Mouse (Mus musculus) ES-E14 (cell line): ENCODE results near the gene Schip1. TPM values are rescaled to one million over a fixed set of nuclear protein-coding genes. Genes with fewer than 3 reads are reported as not detected.

Source experiments
- DNase-seq: peaks from one replicate; pipeline ENCODE4 v3.0.0-alpha.2; 2013; ENCODE audit warnings: low read depth, low spot score
- H3K27ac ChIP-seq: 2 replicates; pipeline ENCODE4 v1.5.1; 2012; ENCODE audit warnings: low read depth, mild to moderate bottlenecking, low read length, moderate library complexity, mixed read lengths; ENCODE audit not compliant: poor library complexity, insufficient read depth, severe bottlenecking
- H3K36me3 ChIP-seq: 2 replicates; pipeline ENCODE4 v1.6.1; 2012; ENCODE audit warnings: mild to moderate bottlenecking, low read length, moderate library complexity, mixed read lengths; ENCODE audit not compliant: control insufficient read depth, poor library complexity, insufficient read depth, severe bottlenecking
- H3K4me1 ChIP-seq, 2 experiments: fragments of 150-350 bp in 1 of 2; sonication (generic) in 1 of 2; 2 replicates each; pipeline ENCODE4 v1.6.1; 2012; ENCODE audit warnings: low read length in 2 of 2, mild to moderate bottlenecking in 1 of 2, mixed read lengths in 1 of 2; ENCODE audit not compliant: control insufficient read depth in 2 of 2, insufficient read depth in 2 of 2, poor library complexity in 1 of 2
- H3K4me3 ChIP-seq, 2 experiments: fragments of 150-350 bp in 1 of 2; sonication (generic) in 1 of 2; 2 replicates each; pipeline ENCODE4 v1.5.1; 2012; ENCODE audit warnings: low read length in 2 of 2, low read depth in 1 of 2, mild to moderate bottlenecking in 1 of 2, mixed read lengths in 1 of 2; ENCODE audit not compliant: insufficient read depth in 1 of 2, poor library complexity in 1 of 2, severe bottlenecking in 1 of 2
- H3K9ac ChIP-seq: 2 replicates; pipeline ENCODE4 v1.6.1; 2012; ENCODE audit warnings: low read depth, mild to moderate bottlenecking, low read length, mixed read lengths; ENCODE audit not compliant: poor library complexity, insufficient read depth, severe bottlenecking
- H3K9me3 ChIP-seq: fragments of 150-350 bp; sonication (generic); 2 replicates; pipeline ENCODE4 v1.6.1; 2012; ENCODE audit warnings: low read depth, mild to moderate bottlenecking, low read length; ENCODE audit not compliant: control insufficient read depth, insufficient read depth
- CHD2 ChIP-seq: IDR thresholded peaks from 2 replicates; pipeline ENCODE4 v1.6.1; 2014; ENCODE audit warnings: mild to moderate bottlenecking, low read depth, low read length, inconsistent platforms
- HCFC1 ChIP-seq: IDR thresholded peaks from 2 replicates; pipeline ENCODE4 v1.6.1; 2012; ENCODE audit warnings: low read length, inconsistent platforms, borderline replicate concordance; ENCODE audit not compliant: insufficient read depth
- MAFK ChIP-seq: IDR thresholded peaks from 2 replicates; pipeline ENCODE4 v1.6.1; 2014; ENCODE audit warnings: mild to moderate bottlenecking, low read depth, low read length, inconsistent platforms; ENCODE audit not compliant: insufficient read depth
- ZC3H11A ChIP-seq: IDR thresholded peaks from 2 replicates; pipeline ENCODE4 v1.6.1; 2012; ENCODE audit warnings: low read depth, mild to moderate bottlenecking, inconsistent platforms, low read length, borderline replicate concordance
- ZNF384 ChIP-seq: IDR thresholded peaks from 2 replicates; pipeline ENCODE4 v1.6.1; 2012; ENCODE audit warnings: low read depth, low read length, inconsistent platforms
- in situ Hi-C, 2 experiments: fragments of 600-800 bp; cut with MboI; formaldehyde crosslinking; loops; one replicate each; pipeline ENCODE4 v1.15.1; 2025; ENCODE audit warnings: low sequenced_read_pairs in 2 of 2, inconsistent platforms in 1 of 2; ENCODE audit not compliant: unreplicated experiment in 2 of 2
- total RNA-seq: library from RNA; depleted of rRNA; stranded (reverse); fragments of 300-350 nt; gene quantifications from 2 replicates; pipeline ENCODE4 v1.2.3, GENCODE M21; 2012

Gene Schip1
- total RNA-seq, 1 experiment = 38.3 TPM

GRCm38 (mm10) chr3:68325575-68325974 lies 261.0 kb downstream of the Schip1 start:
- Histone ChIP-seq H3K9me3 (no peaks in the 10 kb centered on the region; the same call in 1 of the 2 replicates), H3K36me3 (no peaks in the 10 kb centered on the region), H3K9ac (no peak overlapping the region), H3K4me1 (no peaks in the 10 kb centered on the region), H3K27ac (no peak overlapping the region), H3K4me3 (no peak overlapping the region)
- in situ Hi-C loops = no loop called here
- no peak for TF ChIP-seq HCFC1
- TF ChIP-seq MAFK = no peak
- no peak for TF ChIP-seq CHD2
- TF ChIP-seq ZNF384 = no peak
- no peak for TF ChIP-seq ZC3H11A
- DNase-seq = no peak

DNA sequence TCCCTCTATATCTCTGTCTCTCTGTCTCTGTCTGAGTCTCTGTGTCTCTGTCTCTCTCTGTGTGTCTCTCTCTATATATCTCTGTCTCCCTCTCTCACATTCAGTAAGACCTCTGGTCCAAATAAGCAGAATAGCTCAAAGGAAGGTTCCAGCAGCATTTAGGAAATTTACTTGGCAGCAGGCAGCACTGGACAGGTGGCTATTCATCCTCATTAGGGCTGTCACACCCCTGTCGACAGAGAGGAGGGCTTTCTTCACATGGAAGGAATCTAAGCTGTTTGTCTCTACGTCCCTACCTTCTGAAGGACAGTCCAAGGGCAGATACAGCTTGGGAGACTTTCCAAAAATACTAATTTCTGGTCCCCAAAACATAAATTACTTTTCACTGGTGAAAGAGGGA lies 267.9 kb downstream of the Schip1 start:
- no peaks in the 10 kb centered on the region for H3K36me3 ChIP-seq
- no peak overlapping the region for H3K27ac ChIP-seq
- DNase-seq = no peak
- no peak overlapping the region for H3K4me3 ChIP-seq
- TF ChIP-seq ZNF384 = no peak
- TF ChIP-seq HCFC1 = no peak
- TF ChIP-seq CHD2 = no peak
- TF ChIP-seq MAFK = no peak
- no peak for TF ChIP-seq ZC3H11A
- H3K4me1 ChIP-seq = no peaks in the 10 kb centered on the region
- no peaks in the 10 kb centered on the region; the same call in 1 of the 2 replicates for H3K9me3 ChIP-seq
- no peak overlapping the region for H3K9ac ChIP-seq
- in situ Hi-C loops = no loop called here

DNA sequence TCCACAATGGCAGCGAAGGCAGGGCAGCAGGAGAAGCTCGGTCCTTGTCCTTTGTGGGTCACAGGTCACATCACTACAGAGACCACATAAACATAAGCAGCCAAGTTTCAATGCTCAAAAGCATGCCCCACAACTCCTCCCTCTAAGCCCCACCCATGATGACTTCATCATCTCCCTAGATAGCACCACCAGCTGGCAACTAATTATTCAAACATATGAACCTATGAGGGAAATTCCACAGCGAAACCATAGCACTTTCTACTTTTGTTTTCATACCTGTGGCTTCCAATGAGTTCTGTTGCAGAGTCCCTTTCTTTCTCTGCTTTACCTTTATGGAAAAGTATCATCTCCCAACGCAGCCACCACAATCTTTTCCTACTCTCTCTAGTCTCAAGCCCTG lies 270.9 kb downstream of the Schip1 start:
- Histone ChIP-seq H3K36me3 (no peaks in the 10 kb centered on the region), H3K27ac (no peak overlapping the region), H3K4me3 (no peak overlapping the region), H3K9ac (no peak overlapping the region), H3K9me3 (no peaks in the 10 kb centered on the region), H3K4me1 (no peaks in the 10 kb centered on the region)
- no peak for DNase-seq
- no peak for TF ChIP-seq HCFC1
- TF ChIP-seq CHD2 = no peak
- no peak for TF ChIP-seq MAFK
- no peak for TF ChIP-seq ZC3H11A
- TF ChIP-seq ZNF384 = no peak
- in situ Hi-C loops = no loop called here

- Histone ChIP-seq H3K9me3 (no peaks in the 10 kb centered on the region), H3K27ac (no peak overlapping the region), H3K4me1 (no peaks in the 10 kb centered on the region), H3K4me3 (no peak overlapping the region), H3K36me3 (no peaks in the 10 kb centered on the region), H3K9ac (no peak overlapping the region)
- no peak for DNase-seq
- in situ Hi-C loops = no loop called here
- TF ChIP-seq ZNF384 (no peak), CHD2 (no peak), ZC3H11A (no peak), HCFC1 (no peak), MAFK (no peak)
These were observed 286.0 kb downstream of the Schip1 start for GRCm38 (mm10) chr3:68350624-68351023.

DNA sequence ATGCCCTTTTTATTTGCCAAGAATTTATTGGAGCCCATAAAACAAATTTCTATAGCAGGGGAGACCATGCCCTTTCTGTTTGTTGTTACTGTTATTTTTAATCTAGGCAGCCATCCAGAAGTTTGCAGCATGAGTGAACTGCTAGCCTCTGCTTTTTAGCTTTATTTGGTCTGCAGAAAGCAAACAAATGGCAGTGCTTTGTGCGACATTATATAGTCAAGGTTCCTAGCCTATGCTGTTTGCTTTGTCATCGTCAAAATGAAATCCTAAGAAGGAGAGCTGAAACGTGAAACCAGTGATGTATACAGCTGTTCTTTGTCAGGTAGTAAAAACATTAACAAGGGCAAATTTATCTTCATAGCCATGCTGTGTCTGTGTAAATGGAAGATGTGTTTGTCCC lies 286.9 kb downstream of the Schip1 start:
- Histone ChIP-seq H3K4me3 (no peak overlapping the region), H3K27ac (no peak overlapping the region), H3K9me3 (no peaks in the 10 kb centered on the region), H3K36me3 (no peaks in the 10 kb centered on the region), H3K9ac (no peak overlapping the region), H3K4me1 (no peaks in the 10 kb centered on the region)
- no peak for DNase-seq
- in situ Hi-C loops = no loop called here
- TF ChIP-seq CHD2 (no peak), MAFK (no peak), ZNF384 (no peak), ZC3H11A (no peak), HCFC1 (no peak)
